29 mouse cellular contexts compared by ENCODE assay signal in the genomic region with DNA sequence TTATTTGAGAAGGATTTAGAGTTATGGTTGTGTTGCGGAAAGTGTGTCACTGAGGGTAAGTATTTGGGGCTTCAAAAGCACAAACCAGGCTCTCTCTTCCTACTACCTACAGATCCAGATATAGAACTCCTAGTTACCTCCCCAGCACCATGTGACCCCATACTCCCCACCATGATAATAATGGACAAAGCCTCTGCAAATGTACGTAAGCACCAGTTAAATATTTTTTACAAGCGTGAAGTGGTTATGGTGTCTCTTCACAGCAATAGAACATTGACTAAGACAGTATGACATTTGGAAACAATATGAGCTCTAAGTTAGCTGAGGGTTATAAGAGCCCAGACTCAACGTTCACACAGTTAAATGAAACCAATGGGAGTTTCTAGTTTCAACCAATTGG.
"Had no signal": no experiment of that assay in that cellular context is flagged by ENCODE, and none has a peak within 500 bp of the region (broad histone marks: within the 10 kb centered on the region; RNA-seq: fewer than 3 reads in every experiment).

No protein-coding gene starts in this region.

- ATAC-seq: forebrain, embryonic 13.5 days; forebrain, embryonic 14.5 days; forebrain, embryonic 15.5 days; forebrain, embryonic 16.5 days; forebrain, postnatal 0 days had no signal

- H3K4me2 ChIP-seq: embryonic facial prominence, embryonic 12.5 days; embryonic facial prominence, embryonic 13.5 days; embryonic facial prominence, embryonic 15.5 days; forebrain, embryonic 12.5 days; forebrain, embryonic 13.5 days; forebrain, embryonic 15.5 days had no signal

- H3K36me3 ChIP-seq: embryonic facial prominence, embryonic 10.5 days; embryonic facial prominence, embryonic 12.5 days; embryonic facial prominence, embryonic 13.5 days; embryonic facial prominence, embryonic 15.5 days; forebrain, embryonic 10.5 days; forebrain, embryonic 12.5 days; forebrain, embryonic 15.5 days had no signal

- DNase-seq: cerebellum, adult 2 months; cerebellum, adult 8-10 months; cerebellum, adult 9-10 months; cerebellum, adult 9-11 months; cerebellum, postnatal 10 days; cerebellum, postnatal 14 days; cerebellum, postnatal 25 days; cerebellum, postnatal 36 days; embryo, embryonic 11 days; forebrain, postnatal 0 days; gastrocnemius, adult 2 months; gastrocnemius, postnatal 10 days; gastrocnemius, postnatal 14 days; gastrocnemius, postnatal 25 days; gastrocnemius, postnatal 36 days; heart, adult 11 months; heart, adult 18-20 months; heart, adult 2 months had no signal

- H3K9me3 ChIP-seq: embryonic facial prominence, embryonic 10.5 days; embryonic facial prominence, embryonic 12.5 days; embryonic facial prominence, embryonic 13.5 days; embryonic facial prominence, embryonic 15.5 days; forebrain, embryonic 10.5 days; forebrain, embryonic 12.5 days; forebrain, embryonic 13.5 days; forebrain, embryonic 15.5 days had no signal

- H3K27ac ChIP-seq: embryonic facial prominence, embryonic 10.5 days; embryonic facial prominence, embryonic 12.5 days; embryonic facial prominence, embryonic 13.5 days; embryonic facial prominence, embryonic 15.5 days; forebrain, embryonic 10.5 days; forebrain, embryonic 12.5 days; forebrain, embryonic 13.5 days; forebrain, embryonic 15.5 days; gastrocnemius, adult 2 months; heart, adult 2 months had no signal

- H3K4me3 ChIP-seq: embryonic facial prominence, embryonic 10.5 days; embryonic facial prominence, embryonic 12.5 days; embryonic facial prominence, embryonic 13.5 days; embryonic facial prominence, embryonic 15.5 days; erythroblast, embryonic 14.5 days; forebrain, embryonic 10.5 days; forebrain, embryonic 12.5 days; forebrain, embryonic 13.5 days; forebrain, embryonic 15.5 days; gastrocnemius, adult 2 months; heart, adult 2 months had no signal

- H3K4me1 ChIP-seq: embryonic facial prominence, embryonic 10.5 days; embryonic facial prominence, embryonic 12.5 days; embryonic facial prominence, embryonic 13.5 days; embryonic facial prominence, embryonic 15.5 days; forebrain, embryonic 10.5 days; forebrain, embryonic 12.5 days; forebrain, embryonic 13.5 days; forebrain, embryonic 15.5 days had no signal

- H3K9ac ChIP-seq: embryonic facial prominence, embryonic 12.5 days; embryonic facial prominence, embryonic 13.5 days; embryonic facial prominence, embryonic 15.5 days; forebrain, embryonic 12.5 days; forebrain, embryonic 13.5 days; forebrain, embryonic 15.5 days; forebrain, postnatal 0 days had no signal

- H3K27me3 ChIP-seq: embryonic facial prominence, embryonic 12.5 days; embryonic facial prominence, embryonic 13.5 days; embryonic facial prominence, embryonic 15.5 days; forebrain, embryonic 12.5 days; forebrain, embryonic 13.5 days; forebrain, embryonic 15.5 days had no signal
